23 mouse cellular contexts compared by ENCODE assay signal in genomic region chr4:9748110-9748509, GRCm38 (mm10).
DNase-seq lines count a peak whose midpoint lies in the region; ATAC-seq and TF ChIP-seq lines count a peak whose summit lies in the region.
"Had no signal": no experiment of that assay in that cellular context is flagged by ENCODE, and none has a peak within 500 bp of the region (broad histone marks: within the 10 kb centered on the region; RNA-seq: fewer than 3 reads in every experiment).

No protein-coding gene starts in this region.

- TF ChIP-seq EP300 in liver, postnatal 0 days (IDR thresholded peaks at IDR 0.05; ENCODE audit: low read depth), result no peak
- TF ChIP-seq EP300 in MEL (IDR thresholded peaks at IDR 0.05; ENCODE audit: low read depth in 1 of 2, low read length in 2 of 2), result peak; percentile 95 to 96

- TF ChIP-seq RAD21 in MEL (IDR thresholded peaks at IDR 0.05; ENCODE audit: low read depth, low read length), result no peak

- DNase-seq in liver (peak; percentile 24), MEL (ENCODE audit: low read depth, low spot score) (peak; percentile 72)
- DNase-seq in liver, postnatal 0 days, result no peak
- DNase-seq in c-Kit-positive CD71-positive TER-119-negative erythroid progenitor cells, embryonic 14.5 days (ENCODE audit: low read depth), result peak; percentile 21
- DNase-seq in spleen, postnatal 4 days (ENCODE audit: low spot score in 2 of 2), result no peak
- no peak for DNase-seq in forebrain, postnatal 0 days
- DNase-seq: adrenal gland, postnatal 25 days; B cell, adult 2 months; cerebellum, adult 2 months; cerebellum, postnatal 10 days; embryo, embryonic 11 days; gastrocnemius, postnatal 36 days; heart, adult 11 months; heart, postnatal 36 days had no signal

- TF ChIP-seq CTCF in liver, postnatal 0 days (IDR thresholded peaks at IDR 0.05; ENCODE audit: low read depth), result no peak
- TF ChIP-seq CTCF in MEL (IDR thresholded peaks at IDR 0.05 in 2 of 3, conservative IDR thresholded peaks at IDR 0.05 in 1 of 3; ENCODE audit: control insufficient read depth in 1 of 3, insufficient read depth in 1 of 3, low read depth in 2 of 3, low read length in 3 of 3, poor library complexity in 1 of 3, severe bottlenecking in 1 of 3), result no peak
- no peak for TF ChIP-seq CTCF in forebrain, postnatal 0 days (IDR thresholded peaks at IDR 0.05; ENCODE audit: low read depth)

- no peak overlapping the region for H3K4me3 ChIP-seq in liver, postnatal 0 days (ENCODE audit: low read depth, low read length)
- peak overlapping the region in 1 of 2 experiments; percentile 41; a peak in 2 of 4 replicates for H3K4me3 ChIP-seq in MEL (ENCODE audit: control insufficient read depth in 1 of 2, insufficient read depth in 1 of 2, low read depth in 2 of 2, low read length in 2 of 2)
- no peak overlapping the region for H3K4me3 ChIP-seq in liver, embryonic 16.5 days (ENCODE audit: low read depth, low read length)
- no peak overlapping the region for H3K4me3 ChIP-seq in forebrain, postnatal 0 days (ENCODE audit: low read depth, low read length)
- H3K4me3 ChIP-seq in midbrain, embryonic 13.5 days (replicated peaks), result no peak overlapping the region
- H3K4me3 ChIP-seq: embryonic facial prominence, embryonic 15.5 days; erythroblast, embryonic 14.5 days; forebrain, embryonic 10.5 days; heart, embryonic 13.5 days; hindbrain, embryonic 15.5 days had no signal

- H3K4me1 ChIP-seq in liver, postnatal 0 days (ENCODE audit: insufficient read depth), result peaks cover 7% of the 10 kb centered on the region; the same call in 1 of the 2 replicates
- peaks cover 33 to 39% of the 10 kb centered on the region in 2 experiments for H3K4me1 ChIP-seq in MEL (ENCODE audit: control insufficient read depth in 1 of 2, insufficient read depth in 2 of 2, low read length in 2 of 2)
- H3K4me1 ChIP-seq in liver, embryonic 16.5 days (ENCODE audit: control insufficient read depth, low read depth, low read length), result peaks cover 10% of the 10 kb centered on the region
- H3K4me1 ChIP-seq in forebrain, postnatal 0 days (ENCODE audit: insufficient read depth), result no peaks in the 10 kb centered on the region
- no peaks in the 10 kb centered on the region for H3K4me1 ChIP-seq in midbrain, embryonic 13.5 days (replicated peaks)
- H3K4me1 ChIP-seq: embryonic facial prominence, embryonic 15.5 days; forebrain, embryonic 10.5 days; heart, embryonic 13.5 days; hindbrain, embryonic 15.5 days had no signal

- H3K9me3 ChIP-seq in liver, postnatal 0 days (ENCODE audit: low read length), result no peaks in the 10 kb centered on the region
- H3K9me3 ChIP-seq in MEL (replicated peaks; ENCODE audit: insufficient read depth, low read length), result no peaks in the 10 kb centered on the region
- no peaks in the 10 kb centered on the region for H3K9me3 ChIP-seq in liver, embryonic 16.5 days (replicated peaks; ENCODE audit: control insufficient read depth, low read length)
- H3K9me3 ChIP-seq in forebrain, postnatal 0 days (ENCODE audit: low read length), result no peaks in the 10 kb centered on the region
- no peaks in the 10 kb centered on the region for H3K9me3 ChIP-seq in midbrain, embryonic 13.5 days
- H3K9me3 ChIP-seq: embryonic facial prominence, embryonic 15.5 days; forebrain, embryonic 10.5 days; heart, embryonic 13.5 days; hindbrain, embryonic 15.5 days had no signal

- no peak overlapping the region for H3K9ac ChIP-seq in liver, postnatal 0 days (replicated peaks)
- peak overlapping the region; percentile 32; the same call in 1 of the 2 replicates for H3K9ac ChIP-seq in MEL (ENCODE audit: control insufficient read depth, low read depth, low read length, poor library complexity, severe bottlenecking)
- H3K9ac ChIP-seq in liver, embryonic 16.5 days (ENCODE audit: low read depth, low read length), result no peak overlapping the region
- H3K9ac ChIP-seq in forebrain, postnatal 0 days, result no peak overlapping the region
- H3K9ac ChIP-seq in midbrain, embryonic 13.5 days (replicated peaks), result no peak overlapping the region
- H3K9ac ChIP-seq: embryonic facial prominence, embryonic 15.5 days; heart, embryonic 13.5 days; hindbrain, embryonic 15.5 days had no signal

- no peak overlapping the region for H3K27ac ChIP-seq in liver, postnatal 0 days (ENCODE audit: low read depth)
- H3K27ac ChIP-seq in MEL (ENCODE audit: control insufficient read depth, low read depth, low read length), result peak overlapping the region; percentile 94
- no peak overlapping the region for H3K27ac ChIP-seq in liver, embryonic 16.5 days (ENCODE audit: low read length)
- no peak overlapping the region for H3K27ac ChIP-seq in forebrain, postnatal 0 days (ENCODE audit: low read depth, low read length)
- no peak overlapping the region for H3K27ac ChIP-seq in midbrain, embryonic 13.5 days
- H3K27ac ChIP-seq: embryonic facial prominence, embryonic 15.5 days; forebrain, embryonic 10.5 days; heart, embryonic 13.5 days; hindbrain, embryonic 15.5 days had no signal

- H3K27me3 ChIP-seq in liver, postnatal 0 days (ENCODE audit: insufficient read depth, low read length), result no peaks in the 10 kb centered on the region
- H3K27me3 ChIP-seq in MEL (ENCODE audit: control insufficient read depth in 1 of 2, insufficient read depth in 2 of 2, low read length in 2 of 2), result no peaks in the 10 kb centered on the region
- no peaks in the 10 kb centered on the region for H3K27me3 ChIP-seq in liver, embryonic 16.5 days (ENCODE audit: control insufficient read depth, insufficient read depth, low read depth, low read length)
- no peaks in the 10 kb centered on the region for H3K27me3 ChIP-seq in forebrain, postnatal 0 days (ENCODE audit: insufficient read depth, low read length)
- no peaks in the 10 kb centered on the region for H3K27me3 ChIP-seq in midbrain, embryonic 13.5 days
- H3K27me3 ChIP-seq: embryonic facial prominence, embryonic 15.5 days; heart, embryonic 13.5 days; hindbrain, embryonic 15.5 days had no signal

- 45% methylated on average over 2 of the region's 2 CpGs for WGBS in liver, postnatal 0 days (ENCODE audit: insufficient replicate concordance)
- WGBS in liver, embryonic 16.5 days (ENCODE audit: insufficient replicate concordance), result 35% methylated on average over 2 of the region's 2 CpGs
- 86% methylated on average over 2 of the region's 2 CpGs for WGBS in forebrain, postnatal 0 days
- 80% methylated on average over 2 of the region's 2 CpGs for WGBS in midbrain, embryonic 13.5 days

- ATAC-seq in liver, postnatal 0 days, result no peak
- ATAC-seq in liver, embryonic 16.5 days (ENCODE audit: low read depth), result peak; percentile 45; the same call in 1 of the 2 replicates
- ATAC-seq in forebrain, postnatal 0 days, result no peak
- ATAC-seq in midbrain, embryonic 13.5 days, result no peak
- ATAC-seq: CD4-positive, CD25-positive, alpha-beta regulatory T cell, adult 4 months; forebrain, embryonic 14.5 days had no signal

- no peaks in the 10 kb centered on the region for H3K36me3 ChIP-seq in liver, postnatal 0 days (replicated peaks; ENCODE audit: insufficient read depth, low read length)
- H3K36me3 ChIP-seq in MEL (ENCODE audit: control insufficient read depth in 1 of 2, insufficient read depth in 2 of 2, low read length in 2 of 2), result peaks cover 0 to 53% of the 10 kb centered on the region in 2 experiments; a peak in 2 of 4 replicates
- H3K36me3 ChIP-seq in liver, embryonic 16.5 days (ENCODE audit: control insufficient read depth, insufficient read depth), result no peaks in the 10 kb centered on the region
- H3K36me3 ChIP-seq in forebrain, postnatal 0 days (ENCODE audit: insufficient read depth), result no peaks in the 10 kb centered on the region
- no peaks in the 10 kb centered on the region for H3K36me3 ChIP-seq in midbrain, embryonic 13.5 days
- H3K36me3 ChIP-seq: embryonic facial prominence, embryonic 15.5 days; forebrain, embryonic 10.5 days; heart, embryonic 13.5 days; hindbrain, embryonic 15.5 days had no signal

- peak in 1 of 2 experiments; percentile 28; a peak in 1 of 4 replicates for TF ChIP-seq POLR2A in MEL (IDR thresholded peaks at IDR 0.05; ENCODE audit: control insufficient read depth in 1 of 2, insufficient read depth in 1 of 2, low read depth in 1 of 2, low read length in 2 of 2, poor library complexity in 1 of 2)

- H3K4me2 ChIP-seq in liver, postnatal 0 days (ENCODE audit: low read depth, low read length), result no peak overlapping the region
- H3K4me2 ChIP-seq in liver, embryonic 16.5 days (ENCODE audit: low read depth, low read length), result no peak overlapping the region
- H3K4me2 ChIP-seq in forebrain, postnatal 0 days (ENCODE audit: low read depth), result no peak overlapping the region
- no peak overlapping the region for H3K4me2 ChIP-seq in midbrain, embryonic 13.5 days (replicated peaks)
- H3K4me2 ChIP-seq: embryonic facial prominence, embryonic 15.5 days; heart, embryonic 13.5 days; hindbrain, embryonic 15.5 days had no signal

- no peaks in the 10 kb centered on the region for H3K79me2 ChIP-seq in MEL (ENCODE audit: control insufficient read depth, insufficient read depth, low read length, poor library complexity)

TF ChIP-seq in MEL, 35 proteins besides CTCF, POLR2A, EP300 and RAD21 (continues in another document):
- TF ChIP-seq NRF1 (IDR thresholded peaks at IDR 0.05; ENCODE audit: insufficient read depth, low read depth, low read length, poor library complexity, severe bottlenecking) (no peak), ELF1 (IDR thresholded peaks at IDR 0.05; ENCODE audit: low read depth, low read length) (no peak), MXI1 (IDR thresholded peaks at IDR 0.05; ENCODE audit: low read depth, low read length) (0 out of 2 replicates have a peak, but pooled peaks have one; percentile 27), ZNF384 (IDR thresholded peaks at IDR 0.05; ENCODE audit: low read depth, low read length) (no peak), UBTF (IDR thresholded peaks at IDR 0.05; ENCODE audit: borderline replicate concordance, insufficient read depth, low read depth, low read length) (no peak), MAX (IDR thresholded peaks at IDR 0.05; ENCODE audit: low read length) (peak; percentile 55), SIN3A (IDR thresholded peaks at IDR 0.05; ENCODE audit: low read length) (peak; percentile 63), ZMIZ1 (IDR thresholded peaks at IDR 0.05; ENCODE audit: low read depth, low read length) (0 out of 2 replicates have a peak, but pooled peaks have one; percentile 43), NELFE (IDR thresholded peaks at IDR 0.05; ENCODE audit: low read depth, low read length) (no peak), CHD2 (IDR thresholded peaks at IDR 0.05; ENCODE audit: low read length) (peak; percentile 60), MEF2A (IDR thresholded peaks at IDR 0.05; ENCODE audit: extremely low read depth, insufficient replicate concordance, low read depth, low read length, poor library complexity, severe bottlenecking) (no peak), GATA1 (IDR thresholded peaks at IDR 0.05; ENCODE audit: low read depth, low read length) (peak; percentile 99), SMC3 (IDR thresholded peaks at IDR 0.05; ENCODE audit: low read depth, low read length) (no peak), CHD1 (IDR thresholded peaks at IDR 0.05; ENCODE audit: low read depth, low read length) (0 out of 2 replicates have a peak, but pooled peaks have one; percentile 73), KAT2A (conservative IDR thresholded peaks at IDR 0.05; ENCODE audit: low read depth, low read length) (0 out of 2 replicates have a peak, but pooled peaks have one; percentile 38), MYB (IDR thresholded peaks at IDR 0.05; ENCODE audit: low read depth, low read length) (peak; percentile 64; the same call in 1 of the 2 replicates)

Comparison
In these comparisons a context has a peak if more than half of its experiments do, and no peak if none do; other contexts are left out.
1. DNase-seq: peak in liver (single experiment), MEL (single experiment) and c-Kit-positive CD71-positive TER-119-negative erythroid progenitor cells, embryonic 14.5 days (single experiment); none in liver, postnatal 0 days (single experiment), spleen, postnatal 4 days (0 of 2) and forebrain, postnatal 0 days (single experiment).